Mouse (Mus musculus) heart, adult 2 months (tissue): ENCODE results near the gene Gata2.

Experiments used
- CTCF ChIP-seq: fragments of 200-600 bp; IDR thresholded peaks from 2 replicates; pipeline ENCODE4 v1.8.1; 2022; ENCODE audit warnings: antibody characterized with exemption, mild to moderate bottlenecking, moderate library complexity
- EP300 ChIP-seq: fragments of 200-500 bp; IDR thresholded peaks from 2 replicates; pipeline ENCODE4 v1.6.1; 2011; ENCODE audit warnings: low read depth, low read length, control low read depth; ENCODE audit not compliant: insufficient read depth
- POLR2A ChIP-seq: fragments of 200-500 bp; IDR thresholded peaks from 2 replicates; pipeline ENCODE4 v1.6.1; 2011; ENCODE audit warnings: mild to moderate bottlenecking, low read depth, low read length, control low read depth; ENCODE audit not compliant: insufficient read depth

GRCm38 (mm10) chr6:88207403-88208033 is 13.8 kb downstream of the Gata2 start:
- TF ChIP-seq CTCF (no peak), POLR2A (no peak), EP300 (no peak)
